Mouse (Mus musculus) forebrain, postnatal 0 days (tissue): Measurements from ENCODE around the gene Phf23. TPM values are rescaled to one million over a fixed set of nuclear protein-coding genes. Genes with fewer than 3 reads are reported as not detected.

ENCODE experiments used
- ATAC-seq: fragments of 200-750 bp; cut with Nextera tagmentation; 2 replicates; pipeline ENCODE4 v1.8.0; 2017; ENCODE audit warnings: mild to moderate bottlenecking, moderate library complexity
- DNase-seq: peaks from one replicate; pipeline ENCODE4 v3.0.0-alpha.2; 2015
- H3K27ac ChIP-seq: fragments of 300-500 bp; sonication (generic); 2 replicates; pipeline ENCODE4 v1.5.1; 2014; ENCODE audit warnings: low read depth, mild to moderate bottlenecking, antibody characterized with exemption, low read length, moderate library complexity, mixed read lengths
- H3K27me3 ChIP-seq: fragments of 300-500 bp; sonication (generic); 2 replicates; pipeline ENCODE4 v1.6.1; 2014; ENCODE audit warnings: mild to moderate bottlenecking, low read length, mixed read lengths; ENCODE audit not compliant: insufficient read depth
- H3K36me3 ChIP-seq: fragments of 300-500 bp; sonication (generic); 2 replicates; pipeline ENCODE4 v1.6.1; 2014; ENCODE audit warnings: mild to moderate bottlenecking, moderate library complexity; ENCODE audit not compliant: insufficient read depth
- H3K4me1 ChIP-seq: fragments of 300-500 bp; sonication (generic); 2 replicates; pipeline ENCODE4 v1.6.1; 2014; ENCODE audit warnings: antibody characterized with exemption; ENCODE audit not compliant: insufficient read depth
- H3K4me2 ChIP-seq: fragments of 300-500 bp; sonication (generic); 2 replicates; pipeline ENCODE4 v1.6.1; 2014; ENCODE audit warnings: low read depth, mild to moderate bottlenecking, moderate library complexity
- H3K4me3 ChIP-seq: fragments of 300-500 bp; sonication (generic); 2 replicates; pipeline ENCODE4 v1.5.1; 2014; ENCODE audit warnings: low read depth, low read length, mixed read lengths
- H3K9ac ChIP-seq: fragments of 300-500 bp; sonication (generic); 2 replicates; pipeline ENCODE4 v1.6.1; 2014; ENCODE audit warnings: mild to moderate bottlenecking
- H3K9me3 ChIP-seq: fragments of 300-500 bp; sonication (generic); 2 replicates; pipeline ENCODE4 v1.6.1; 2016; ENCODE audit warnings: low read length
- CTCF ChIP-seq: sonication (generic); IDR thresholded peaks from 2 replicates; pipeline ENCODE4 v1.5.1; 2016; ENCODE audit warnings: antibody characterized with exemption, control low read depth, low read depth
- WGBS: fragments of 180-500 bp; shearing (Covaris S2); extraction: QIAGEN DNeasy Blood & Tissue Kit; methylation state at CpG from one replicate; pipeline ENCODE4 v1.1.7; 2014; 5-methylcytosine and 5-hydroxymethylcytosine counted together
- microRNA counts: library from miRNA; unstranded; fragments of <30 nt; microRNA quantifications from one replicate; lab custom pipeline; 2015
- microRNA-seq, 2 experiments: library from miRNA; unstranded; fragments of <30 nt; microRNA quantifications; one replicate each; pipeline ENCODE4; 2016
- polyA plus RNA-seq: library from polyadenylated mRNA; unstranded; fragments of >200 nt; fragmentation: Nextera tagmentation; extraction: Ambion mirVana; gene quantifications from 2 replicates; pipeline ENCODE4 v1.2.1, GENCODE M21; 2015
- total RNA-seq: library from RNA; depleted of rRNA; stranded (reverse); fragments of >200 nt; gene quantifications from 2 replicates; pipeline ENCODE4 v1.2.3, GENCODE M21; 2014; rRNA removed

The Phf23 gene
- total and polyA plus RNA-seq, 2 experiments from 2014 or later = 47.6 to 49.7 TPM

DNA sequence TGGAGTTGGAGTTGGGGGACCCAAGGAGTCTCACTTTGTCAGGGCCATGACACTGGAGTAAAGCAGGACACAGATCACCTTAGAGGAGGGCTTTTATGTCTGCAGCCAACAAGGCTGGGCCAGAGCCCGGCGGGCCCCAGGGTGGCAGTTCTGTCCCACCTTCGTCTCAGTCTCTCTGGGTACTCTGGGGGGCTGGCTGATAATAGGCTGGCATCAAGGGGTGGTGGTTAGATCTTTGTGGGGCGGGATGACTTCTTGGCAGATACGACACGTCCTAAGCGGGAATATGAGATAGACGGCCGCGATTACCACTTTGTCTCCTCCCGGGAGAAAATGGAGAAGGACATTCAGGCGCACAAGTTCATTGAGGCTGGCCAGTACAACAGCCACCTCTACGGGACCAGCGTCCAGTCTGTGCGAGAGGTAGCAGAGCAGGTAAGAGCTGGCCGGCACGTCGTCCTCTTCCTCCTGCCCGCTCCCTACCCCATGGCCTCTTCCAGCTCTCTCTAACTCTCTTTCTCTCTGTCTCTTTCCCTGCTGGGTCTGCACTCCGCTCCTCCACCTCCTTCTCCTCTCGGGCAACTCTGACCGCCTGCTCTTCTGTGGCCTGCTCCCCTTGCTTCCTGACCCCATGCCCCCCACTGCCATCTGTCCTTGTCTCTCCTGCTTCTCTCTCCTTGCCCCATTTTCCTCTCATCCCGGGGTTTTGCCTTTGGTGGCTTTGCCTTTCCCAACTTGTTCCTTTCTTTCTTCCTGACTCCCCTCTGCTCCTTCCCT, 46.9 kb downstream of the Phf23 start:
- peaks cover 71% of the 10 kb centered on the region for H3K36me3 ChIP-seq

DNA sequence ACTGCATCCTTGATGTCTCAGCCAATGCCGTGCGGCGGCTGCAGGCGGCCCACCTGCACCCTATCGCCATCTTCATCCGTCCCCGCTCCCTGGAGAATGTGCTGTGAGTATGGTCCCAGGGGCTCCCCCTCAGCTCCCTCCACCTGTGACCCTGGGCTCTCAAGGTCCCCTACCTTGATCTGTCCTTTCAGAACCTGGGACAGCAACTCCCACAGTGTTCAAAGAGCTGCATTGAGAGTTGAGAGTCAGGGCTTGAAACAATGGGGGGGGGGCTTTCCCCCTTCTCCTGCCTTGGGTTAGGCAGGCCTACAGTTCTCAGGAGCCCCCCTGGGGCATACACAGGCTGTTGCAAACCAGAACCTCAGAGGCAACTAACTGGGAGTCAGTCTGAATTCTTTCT, 48.1 kb downstream of the Phf23 start:
- H3K9me3 ChIP-seq = no peaks in the 10 kb centered on the region
- peaks cover 60% of the 10 kb centered on the region for H3K36me3 ChIP-seq
- H3K4me2 ChIP-seq = no peak overlapping the region
- no peaks in the 10 kb centered on the region for H3K4me1 ChIP-seq
- no peak for ATAC-seq
- no peak for DNase-seq
- no peaks in the 10 kb centered on the region for H3K27me3 ChIP-seq
- no peak overlapping the region for H3K27ac ChIP-seq
- no peak for TF ChIP-seq CTCF
- no peak overlapping the region for H3K4me3 ChIP-seq
- 87% methylated on average over 7 of the region's 7 CpGs for WGBS
- no peak overlapping the region for H3K9ac ChIP-seq

More for the DNA sequence above, 46.9 kb downstream of the Phf23 start:
- no peak overlapping the region for H3K4me2 ChIP-seq
- H3K9ac ChIP-seq = no peak overlapping the region
- DNase-seq (no peak), ATAC-seq (no peak)
- no peak overlapping the region for H3K4me3 ChIP-seq
- no peak for TF ChIP-seq CTCF
- no peaks in the 10 kb centered on the region for H3K4me1 ChIP-seq
- H3K27ac ChIP-seq = no peak overlapping the region
- WGBS = 88% methylated on average over 23 of the region's 23 CpGs
- no peaks in the 10 kb centered on the region for H3K27me3 ChIP-seq
- H3K9me3 ChIP-seq = no peaks in the 10 kb centered on the region

DNA sequence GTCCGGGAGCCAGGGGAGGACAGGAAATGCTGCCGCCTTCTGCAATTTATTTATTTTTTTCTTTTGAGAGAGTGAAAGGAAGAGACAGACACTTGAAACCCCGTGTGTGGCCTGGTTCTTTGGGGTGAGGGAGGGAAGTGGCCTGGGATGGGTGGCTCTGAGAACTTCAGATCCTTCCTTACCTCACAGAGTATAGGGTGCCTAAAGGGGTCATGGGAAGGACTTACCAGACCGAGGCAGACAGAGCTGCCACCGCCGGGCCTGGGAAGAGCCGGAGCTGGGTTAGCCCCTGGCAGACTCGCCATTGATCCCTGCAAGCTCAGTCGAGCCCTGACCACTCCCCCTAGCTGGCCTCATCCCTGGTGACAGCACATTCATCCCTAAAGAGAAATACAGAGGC, 49.9 kb downstream of the Phf23 start:
- WGBS = 45% methylated on average over 9 of the region's 9 CpGs
- Histone ChIP-seq H3K4me1 (no peaks in the 10 kb centered on the region), H3K9me3 (no peaks in the 10 kb centered on the region), H3K4me3 (no peak overlapping the region), H3K27ac (no peak overlapping the region), H3K9ac (no peak overlapping the region), H3K36me3 (peaks cover 45% of the 10 kb centered on the region), H3K4me2 (no peak overlapping the region), H3K27me3 (no peaks in the 10 kb centered on the region)
- DNase-seq (no peak), ATAC-seq (no peak)
- TF ChIP-seq CTCF = no peak

- no peak overlapping the region for H3K4me3 ChIP-seq
- no peak overlapping the region for H3K27ac ChIP-seq
- no peaks in the 10 kb centered on the region for H3K4me1 ChIP-seq
- H3K27me3 ChIP-seq = no peaks in the 10 kb centered on the region
- DNase-seq (no peak), ATAC-seq (no peak)
- TF ChIP-seq CTCF = no peak
- no peak overlapping the region for H3K9ac ChIP-seq
- H3K9me3 ChIP-seq = no peaks in the 10 kb centered on the region
- H3K36me3 ChIP-seq = peaks cover 7% of the 10 kb centered on the region
- 55% methylated on average over 6 of the region's 6 CpGs for WGBS
- H3K4me2 ChIP-seq = no peak overlapping the region
Measured at GRCm38 (mm10) chr11:70049366-70049765, 53.8 kb downstream of the Phf23 start.

MicroRNAs within 50 kb of the gene (microRNA counts, 519-probe panel; counts per million panel counts)
- microRNA mmu-miR-324-3p (lab: Ali Mortazavi, UCI) (not detected), microRNA mmu-miR-324-5p (lab: Ali Mortazavi, UCI) (4,164 counts per million, percentile 50 among the panel's probes with 10 or more counts)

Small RNA genes lying within 50 kb of the gene (microRNA-seq; reads per million reads assigned to microRNA genes)
- gene Gm44349 (0 to 0.39 reads per million in 2 experiments), gene Mir324 (3,417 to 4,303 reads per million in 2 experiments)

Other genes starting within 250 kb of the Phf23 start
Only the 30 nearest of the 39 such genes appear.
- gene Chrnb1, start 199.8 kb upstream of the Phf23 start, total RNA-seq = 0.33 and 3.8 TPM in 2 replicates
- gene Chrnb1, start 199.8 kb upstream of the Phf23 start, polyA plus RNA-seq = 0.69 and 1.2 TPM in 2 replicates
- 10.1 and 15.9 TPM in 2 replicates for gene Fgf11, start 193.9 kb upstream of the Phf23 start, total RNA-seq
- gene Fgf11, start 193.9 kb upstream of the Phf23 start, polyA plus RNA-seq = 1.6 and 3.1 TPM in 2 replicates
- 0.23 and 0.76 TPM in 2 replicates for gene Tmem102, start 190.2 kb upstream of the Phf23 start, total RNA-seq
- 0.74 and 1.2 TPM in 2 replicates for gene Tmem102, start 190.2 kb upstream of the Phf23 start, polyA plus RNA-seq
- gene Gm39566, start 180.5 kb upstream of the Phf23 start, total RNA-seq = not detected in 2 replicates
- not detected in 2 replicates for gene Gm39566, start 180.5 kb upstream of the Phf23 start, polyA plus RNA-seq
- not detected in 2 replicates for gene Spem2, start 177.3 kb upstream of the Phf23 start, total RNA-seq
- not detected in 2 replicates for gene Spem2, start 177.3 kb upstream of the Phf23 start, polyA plus RNA-seq
- gene Spem1, start 173.6 kb upstream of the Phf23 start, total RNA-seq = 0.38 and 0.62 TPM in 2 replicates
- 0.23 and 0.50 TPM in 2 replicates for gene Spem1, start 173.6 kb upstream of the Phf23 start, polyA plus RNA-seq
- gene Nlgn2, start 158.0 kb upstream of the Phf23 start, total RNA-seq = 82.2 and 104 TPM in 2 replicates
- 13.0 and 18.2 TPM in 2 replicates for gene Nlgn2, start 158.0 kb upstream of the Phf23 start, polyA plus RNA-seq
- gene Tmem256, start 157.3 kb upstream of the Phf23 start, total RNA-seq = 117 and 189 TPM in 2 replicates
- gene Tmem256, start 157.3 kb upstream of the Phf23 start, polyA plus RNA-seq = 350 and 422 TPM in 2 replicates
- 26.6 and 30.6 TPM in 2 replicates for gene Plscr3, start 149.4 kb upstream of the Phf23 start, total RNA-seq
- gene Plscr3, start 149.4 kb upstream of the Phf23 start, polyA plus RNA-seq = 36.2 and 38.2 TPM in 2 replicates
- not detected in 2 replicates for gene Tnk1, start 137.0 kb upstream of the Phf23 start, total RNA-seq
- gene Tnk1, start 137.0 kb upstream of the Phf23 start, polyA plus RNA-seq = 0.10 and 0.23 TPM in 2 replicates
- gene Tmem95, start 117.8 kb upstream of the Phf23 start, total RNA-seq = not detected in 2 replicates
- not detected in 2 replicates for gene Tmem95, start 117.8 kb upstream of the Phf23 start, polyA plus RNA-seq
- 1.0 and 1.3 TPM in 2 replicates for gene Kctd11, start 114.4 kb upstream of the Phf23 start, total RNA-seq
- 0.58 and 0.88 TPM in 2 replicates for gene Kctd11, start 114.4 kb upstream of the Phf23 start, polyA plus RNA-seq
- gene Acap1, start 100.2 kb upstream of the Phf23 start, total RNA-seq = 0.90 TPM in 1 of 2 replicates, not detected in the other
- 0.26 and 0.48 TPM in 2 replicates for gene Acap1, start 100.2 kb upstream of the Phf23 start, polyA plus RNA-seq
- 9.2 and 10.5 TPM in 2 replicates for gene 2810408A11Rik, start 94.8 kb upstream of the Phf23 start, total RNA-seq
- gene 2810408A11Rik, start 94.8 kb upstream of the Phf23 start, polyA plus RNA-seq = 10.6 and 11.4 TPM in 2 replicates
- 97.4 and 155 TPM in 2 replicates for gene Neurl4, start 94.7 kb upstream of the Phf23 start, total RNA-seq
- 15.6 and 18.2 TPM in 2 replicates for gene Neurl4, start 94.7 kb upstream of the Phf23 start, polyA plus RNA-seq
- gene Gps2, start 81.9 kb upstream of the Phf23 start, total RNA-seq = 44.4 and 48.0 TPM in 2 replicates
- gene Gps2, start 81.9 kb upstream of the Phf23 start, polyA plus RNA-seq = 64.9 and 67.1 TPM in 2 replicates
- 489 and 520 TPM in 2 replicates for gene Eif5a, start 73.8 kb upstream of the Phf23 start, total RNA-seq
- 1,306 and 1,372 TPM in 2 replicates for gene Eif5a, start 73.8 kb upstream of the Phf23 start, polyA plus RNA-seq
- 7.8 and 22.8 TPM in 2 replicates for gene Ybx2, start 60.0 kb upstream of the Phf23 start, total RNA-seq
- 1.5 and 2.5 TPM in 2 replicates for gene Ybx2, start 60.0 kb upstream of the Phf23 start, polyA plus RNA-seq
- 4.1 and 7.8 TPM in 2 replicates for gene Slc2a4, start 47.6 kb upstream of the Phf23 start, total RNA-seq
- gene Slc2a4, start 47.6 kb upstream of the Phf23 start, polyA plus RNA-seq = 3.5 and 3.9 TPM in 2 replicates
- not detected in 2 replicates for gene Cldn7, start 31.0 kb upstream of the Phf23 start, total RNA-seq
- gene Cldn7, start 31.0 kb upstream of the Phf23 start, polyA plus RNA-seq = 0.34 and 0.42 TPM in 2 replicates
- gene Ctdnep1, start 14.6 kb upstream of the Phf23 start, total RNA-seq = 29.7 and 41.4 TPM in 2 replicates
- gene Ctdnep1, start 14.6 kb upstream of the Phf23 start, polyA plus RNA-seq = 21.2 and 23.2 TPM in 2 replicates
- gene Elp5, start 13.3 kb upstream of the Phf23 start, total RNA-seq = 115 and 124 TPM in 2 replicates
- 187 and 198 TPM in 2 replicates for gene Elp5, start 13.3 kb upstream of the Phf23 start, polyA plus RNA-seq
- gene Gabarap, start 4.6 kb upstream of the Phf23 start, total RNA-seq = 246 and 261 TPM in 2 replicates
- gene Gabarap, start 4.6 kb upstream of the Phf23 start, polyA plus RNA-seq = 574 and 668 TPM in 2 replicates
- gene Dvl2, start 4.8 kb downstream of the Phf23 start, total RNA-seq = 31.9 and 43.9 TPM in 2 replicates
- gene Dvl2, start 4.8 kb downstream of the Phf23 start, polyA plus RNA-seq = 12.7 and 15.7 TPM in 2 replicates
- 45.1 and 47.7 TPM in 2 replicates for gene Acadvl, start 19.6 kb downstream of the Phf23 start, total RNA-seq
- 47.9 and 51.5 TPM in 2 replicates for gene Acadvl, start 19.6 kb downstream of the Phf23 start, polyA plus RNA-seq
- gene Dlg4, start 21.2 kb downstream of the Phf23 start, total RNA-seq = 214 and 230 TPM in 2 replicates
- gene Dlg4, start 21.2 kb downstream of the Phf23 start, polyA plus RNA-seq = 12.1 and 14.3 TPM in 2 replicates
- gene Asgr1, start 58.3 kb downstream of the Phf23 start, total RNA-seq = 3.0 and 5.4 TPM in 2 replicates
- 4.3 and 4.5 TPM in 2 replicates for gene Asgr1, start 58.3 kb downstream of the Phf23 start, polyA plus RNA-seq
- gene Asgr2, start 96.9 kb downstream of the Phf23 start, total RNA-seq = not detected in 2 replicates
- not detected in 2 replicates for gene Asgr2, start 96.9 kb downstream of the Phf23 start, polyA plus RNA-seq
- gene Mgl2, start 134.6 kb downstream of the Phf23 start, total RNA-seq = 1.0 and 1.1 TPM in 2 replicates
- gene Mgl2, start 134.6 kb downstream of the Phf23 start, polyA plus RNA-seq = 1.5 and 1.9 TPM in 2 replicates
- 0.67 and 1.3 TPM in 2 replicates for gene Clec10a, start 160.4 kb downstream of the Phf23 start, total RNA-seq
- 1.6 TPM in 2 replicates for gene Clec10a, start 160.4 kb downstream of the Phf23 start, polyA plus RNA-seq